Comparison of ENCODE assay signal across 16 mouse cellular contexts in genomic region chr13:34627446-34627845, GRCm38 (mm10). TPM values are rescaled to one million over a fixed set of nuclear protein-coding genes. Genes with fewer than 3 reads are reported as not detected.
"Had no signal": no experiment of that assay in that cellular context is flagged by ENCODE, and none has a peak within 500 bp of the region (broad histone marks: within the 10 kb centered on the region; RNA-seq: fewer than 3 reads in every experiment).

No protein-coding gene starts in this region.

- H3K4me3 ChIP-seq: limb, embryonic 13.5 days; liver, embryonic 13.5 days; midbrain, embryonic 10.5 days; myocyte; neural tube, embryonic 15.5 days; stomach, embryonic 15.5 days had no signal

- DNase-seq: kidney, adult 2 months; layer of hippocampus, adult 9-11 months; left cerebral cortex, postnatal 4 days; liver, embryonic 13.5 days; lung, adult 18-20 months; lung, postnatal 4 days; midbrain, embryonic 14.5 days; right cerebral cortex, postnatal 4 days; spleen, adult 18-20 months; thymus, postnatal 36 days had no signal

- H3K36me3 ChIP-seq: midbrain, embryonic 10.5 days; neural tube, embryonic 15.5 days; stomach, embryonic 15.5 days had no signal

- H3K9me3 ChIP-seq: limb, embryonic 13.5 days; liver, embryonic 13.5 days; midbrain, embryonic 10.5 days; neural tube, embryonic 15.5 days; stomach, embryonic 15.5 days had no signal

- H3K27me3 ChIP-seq: limb, embryonic 13.5 days; liver, embryonic 13.5 days; neural tube, embryonic 15.5 days; stomach, embryonic 15.5 days had no signal

- H3K4me2 ChIP-seq: limb, embryonic 13.5 days; liver, embryonic 13.5 days; neural tube, embryonic 15.5 days; stomach, embryonic 15.5 days had no signal

- H3K9ac ChIP-seq: limb, embryonic 13.5 days; liver, embryonic 13.5 days; neural tube, embryonic 15.5 days; stomach, embryonic 15.5 days had no signal

- H3K27ac ChIP-seq: limb, embryonic 13.5 days; liver, embryonic 13.5 days; midbrain, embryonic 10.5 days; neural tube, embryonic 15.5 days; stomach, embryonic 15.5 days had no signal

- H3K4me1 ChIP-seq: limb, embryonic 13.5 days; liver, embryonic 13.5 days; midbrain, embryonic 10.5 days; neural tube, embryonic 15.5 days; stomach, embryonic 15.5 days had no signal

RNA-seq across cellular contexts. Expression of gene Pxdc1, which starts 25.8 kb away (rescaled TPM):
- total RNA-seq: megakaryocyte, adult 5-6 weeks had no signal
